Mouse (Mus musculus) E14TG2a.4 (cell line): ENCODE results near the gene E130114P18Rik.

Source experiments
- CTCF ChIP-seq: conservative IDR thresholded peaks from 2 replicates; pipeline ENCODE4 v1.5.1; 2014; ENCODE audit warnings: low read length
- NANOG ChIP-seq: IDR thresholded peaks from 2 replicates; pipeline ENCODE4 v1.6.1; 2014; ENCODE audit warnings: borderline replicate concordance, low read length, mixed read lengths
- POU5F1 ChIP-seq: IDR thresholded peaks from 2 replicates; pipeline ENCODE4 v1.6.1; 2014; ENCODE audit warnings: low read length, borderline replicate concordance

DNA sequence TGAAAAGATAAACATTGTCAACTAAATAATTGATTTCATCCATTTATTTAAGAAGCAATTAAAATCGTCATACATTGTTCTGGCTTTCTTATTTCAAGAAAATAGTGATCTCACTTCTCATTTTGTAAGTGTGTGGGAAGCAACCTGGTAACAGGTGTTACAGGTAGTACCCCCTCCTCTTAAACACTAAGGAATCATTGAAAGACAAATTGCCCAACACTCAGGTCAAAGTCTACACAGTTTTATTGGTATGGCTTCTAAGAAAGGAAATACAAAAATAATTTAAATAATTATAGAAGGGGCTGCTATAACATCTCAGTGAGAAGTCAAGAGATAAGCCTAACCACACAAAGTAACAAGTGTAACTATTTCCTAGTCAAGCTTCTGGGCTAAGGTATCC is 188.1 kb downstream of the E130114P18Rik start:
- TF ChIP-seq CTCF (no peak), NANOG (no peak), POU5F1 (no peak)
